Mouse (Mus musculus): ENCODE data around the gene Ubn1.

Gene Ubn1

GRCm38 (mm10) chr16:5049774-5050234 lies at the start of gene Ubn1, which contains the start of gene Glyr1:
Gene Ubn1 (plus strand): TSS chr16:5050057.
Gene Glyr1 (minus strand): TSS chr16:5049863.
- in situ Hi-C loops (cut with MboI) = no loop called here

GRCm38 (mm10) chr16:5000611-5001010 lies 49.2 kb upstream of the Ubn1 start:
- in situ Hi-C loops (cut with MboI) = no loop called here

GRCm38 (mm10) chr16:5007067-5007466 lies 42.8 kb upstream of the Ubn1 start, which contains the start of gene Smim22:
Gene Smim22 (plus strand): TSS chr16:5007288.
- in situ Hi-C loops (cut with MboI) = no loop called here

GRCm38 (mm10) chr16:5007492-5007891 lies 42.4 kb upstream of the Ubn1 start:
- in situ Hi-C loops (cut with MboI) = no loop called here

- in situ Hi-C loops (cut with MboI) = no loop called here
Observed at GRCm38 (mm10) chr16:5008076-5008475, 41.8 kb upstream of the Ubn1 start.

- in situ Hi-C loops (cut with MboI) = no loop called here
Observed at GRCm38 (mm10) chr16:5010371-5010935, 39.4 kb upstream of the Ubn1 start.

- in situ Hi-C loops (cut with MboI) = no loop called here
Observed at GRCm38 (mm10) chr16:5011285-5011684, 38.6 kb upstream of the Ubn1 start.

GRCm38 (mm10) chr16:5012036-5013005 lies 37.5 kb upstream of the Ubn1 start:
- in situ Hi-C loops (cut with MboI) = no loop called here

GRCm38 (mm10) chr16:5013054-5013838 lies 36.6 kb upstream of the Ubn1 start, which contains the start of gene Rogdi:
Gene Rogdi (minus strand): TSS chr16:5013553.
- in situ Hi-C loops (cut with MboI) = no loop called here

- in situ Hi-C loops (cut with MboI) = no loop called here
Observed at GRCm38 (mm10) chr16:5014578-5014977, 35.3 kb upstream of the Ubn1 start.

- in situ Hi-C loops (cut with MboI) = no loop called here
Observed at GRCm38 (mm10) chr16:5024021-5024420, 25.8 kb upstream of the Ubn1 start.

GRCm38 (mm10) chr16:5029847-5030246 lies 20.0 kb upstream of the Ubn1 start:
- in situ Hi-C loops (cut with MboI) = no loop called here

GRCm38 (mm10) chr16:5035591-5035990 lies 14.3 kb upstream of the Ubn1 start:
- in situ Hi-C loops (cut with MboI) = no loop called here

GRCm38 (mm10) chr16:5036649-5037234 lies 13.1 kb upstream of the Ubn1 start:
- in situ Hi-C loops (cut with MboI) = no loop called here

- in situ Hi-C loops (cut with MboI) = no loop called here
Observed at GRCm38 (mm10) chr16:5045322-5045721, 4.5 kb upstream of the Ubn1 start.

- in situ Hi-C loops (cut with MboI) = no loop called here
Observed at GRCm38 (mm10) chr16:5049182-5049773, 579 bp upstream of the Ubn1 start.

- in situ Hi-C loops (cut with MboI) = no loop called here
Observed at GRCm38 (mm10) chr16:5050251-5051110, 624 bp downstream of the Ubn1 start.

GRCm38 (mm10) chr16:5058114-5058513 lies 8.3 kb downstream of the Ubn1 start:
- in situ Hi-C loops (cut with MboI) = no loop called here

GRCm38 (mm10) chr16:5063472-5063871 lies 13.6 kb downstream of the Ubn1 start:
- in situ Hi-C loops (cut with MboI) = no loop called here

GRCm38 (mm10) chr16:5070321-5070720 lies 20.5 kb downstream of the Ubn1 start:
- in situ Hi-C loops (cut with MboI) = no loop called here
